Mouse (Mus musculus): ENCODE measurements around the gene Mllt3. TPM values are rescaled to one million over a fixed set of nuclear protein-coding genes. Genes with fewer than 3 reads are reported as not detected.

Gene Mllt3
- total RNA-seq, 2 experiments from 2014 or later, result 23.0 to 24.9 TPM

DNA sequence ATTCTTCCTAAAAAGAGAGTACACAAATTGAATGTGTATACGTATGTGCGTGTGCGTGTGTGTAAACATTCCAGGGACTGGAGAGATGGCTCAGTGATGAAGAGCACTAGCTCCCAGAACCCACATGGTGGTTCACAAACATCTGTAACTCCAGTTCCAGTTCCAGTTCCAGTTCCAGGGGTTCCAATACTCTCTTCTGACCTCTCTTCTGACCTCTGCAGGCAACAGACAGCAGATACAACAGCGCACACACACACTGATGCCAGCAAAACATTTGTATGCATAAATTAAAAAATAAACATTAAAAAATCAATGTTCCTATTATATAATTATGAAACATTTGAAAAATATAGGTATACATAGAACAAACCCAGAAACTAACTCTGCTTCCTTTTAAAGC is 258.6 kb downstream of the Mllt3 start:
- no peak for DNase-seq

DNA sequence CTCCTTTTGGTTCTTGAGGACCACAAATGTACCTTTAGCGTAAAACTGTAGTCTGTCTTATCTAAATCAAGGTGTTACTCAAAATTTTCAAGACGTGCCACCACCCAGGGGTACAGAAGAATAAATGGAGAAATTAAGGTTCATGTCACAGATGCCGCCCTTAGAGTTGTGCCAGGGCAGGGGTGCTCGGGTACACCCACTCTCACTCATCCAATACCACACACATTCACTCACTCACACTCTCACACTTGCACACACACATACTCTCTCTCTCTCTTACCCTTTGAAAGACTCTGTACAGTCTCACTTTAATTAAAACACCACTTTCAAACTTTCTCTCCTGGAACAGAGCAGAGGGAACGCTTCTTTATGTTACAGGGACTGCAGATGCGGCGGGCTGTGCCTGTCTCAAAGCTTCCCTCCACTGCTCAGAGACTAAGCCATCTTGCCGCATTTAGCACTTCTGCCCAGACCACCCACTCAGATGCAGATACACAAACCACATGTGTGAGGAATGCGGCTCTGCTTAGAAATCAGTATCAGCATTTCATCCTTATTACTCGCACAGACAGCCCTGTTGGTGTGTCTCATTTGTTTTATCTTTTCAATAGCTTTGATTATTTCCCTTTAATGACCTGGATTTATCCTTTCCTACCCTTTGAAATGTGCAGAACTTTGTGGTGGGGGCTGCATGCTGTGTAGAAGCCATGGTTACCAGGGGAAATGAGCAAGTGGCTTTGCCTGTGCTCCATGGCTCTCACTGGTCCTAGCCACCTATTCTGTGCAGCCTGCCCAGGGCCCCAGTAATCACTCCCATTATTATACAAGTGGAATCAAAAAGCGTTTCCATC is 265.2 kb downstream of the Mllt3 start:
- no peak for DNase-seq

DNA sequence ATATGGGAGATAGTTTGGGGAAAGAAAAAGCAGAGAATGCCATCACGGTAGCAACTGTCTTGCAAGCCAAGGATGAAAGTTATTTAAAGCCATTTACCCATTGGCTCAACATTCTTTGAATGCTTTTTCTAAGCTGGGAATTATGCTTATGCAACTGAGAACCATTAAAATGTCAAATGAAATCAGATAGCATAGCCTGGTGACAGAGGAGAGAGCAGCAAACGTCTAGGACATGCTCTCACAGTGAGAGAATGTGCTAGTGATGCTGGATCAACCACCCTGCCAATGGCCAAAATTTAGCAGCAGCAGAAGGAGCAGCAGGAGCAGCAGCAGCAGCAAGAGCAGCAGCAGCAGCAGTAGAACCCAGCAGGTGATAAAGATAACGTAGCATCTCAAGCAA is 267.4 kb downstream of the Mllt3 start:
- no peak for DNase-seq

DNA sequence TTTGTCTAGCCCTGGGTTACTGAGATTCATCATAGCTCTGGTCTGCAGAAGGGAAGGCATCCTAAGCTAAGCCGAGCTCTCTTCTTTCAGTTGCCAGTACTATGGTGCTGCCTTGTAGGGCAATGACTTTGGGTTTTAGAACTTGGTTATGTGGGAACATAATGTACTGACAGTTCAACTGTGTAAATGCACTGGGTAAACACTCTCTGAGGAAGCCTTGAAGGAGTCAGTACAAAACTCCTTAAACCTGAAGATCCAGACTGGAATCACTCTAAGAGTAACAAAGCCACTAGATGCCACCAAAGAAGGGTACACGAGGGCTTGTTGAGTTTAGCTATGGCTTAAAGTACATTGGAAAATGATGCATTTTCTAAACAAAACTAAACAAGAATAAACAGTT is 272.1 kb downstream of the Mllt3 start:
- no peak for DNase-seq

DNA sequence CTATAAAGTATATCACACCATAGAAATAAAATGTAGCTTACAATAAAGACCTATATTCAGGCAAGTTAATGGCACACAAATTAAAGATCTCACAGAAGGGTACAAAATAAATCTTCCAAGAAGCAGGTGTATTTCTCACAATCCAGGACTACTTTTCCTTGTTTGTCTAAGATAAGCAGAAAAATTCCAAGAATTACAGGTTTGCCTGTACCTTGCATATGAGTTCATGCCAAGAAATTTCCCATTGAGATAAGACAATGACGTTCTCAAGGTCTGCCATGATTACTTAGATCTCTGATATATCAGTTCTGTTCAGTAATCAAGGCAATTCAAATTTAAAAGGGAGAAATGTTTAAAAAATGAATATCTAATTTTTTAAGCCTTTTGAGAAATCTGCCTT is 272.9 kb downstream of the Mllt3 start:
- DNase-seq, result no peak

DNA sequence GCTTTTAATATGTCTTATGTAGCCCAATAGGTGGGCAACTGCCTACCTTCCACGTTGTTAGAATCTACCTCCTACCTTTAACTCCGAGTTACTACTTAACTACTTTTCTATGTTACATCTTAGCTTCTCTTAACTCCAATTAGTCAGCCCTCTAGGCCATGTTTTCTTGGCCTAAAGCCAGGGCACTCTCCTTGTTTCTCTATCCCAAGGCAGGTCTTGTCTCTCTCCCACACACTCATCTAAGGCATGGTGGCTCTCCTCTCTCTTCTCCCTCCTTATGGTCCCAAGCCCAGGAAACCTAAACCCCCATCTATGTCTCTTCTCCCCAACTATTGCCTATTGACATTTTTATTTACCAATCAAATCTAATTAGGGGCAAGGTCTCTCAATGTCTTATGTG is 273.5 kb downstream of the Mllt3 start:
- no peak for DNase-seq

DNA sequence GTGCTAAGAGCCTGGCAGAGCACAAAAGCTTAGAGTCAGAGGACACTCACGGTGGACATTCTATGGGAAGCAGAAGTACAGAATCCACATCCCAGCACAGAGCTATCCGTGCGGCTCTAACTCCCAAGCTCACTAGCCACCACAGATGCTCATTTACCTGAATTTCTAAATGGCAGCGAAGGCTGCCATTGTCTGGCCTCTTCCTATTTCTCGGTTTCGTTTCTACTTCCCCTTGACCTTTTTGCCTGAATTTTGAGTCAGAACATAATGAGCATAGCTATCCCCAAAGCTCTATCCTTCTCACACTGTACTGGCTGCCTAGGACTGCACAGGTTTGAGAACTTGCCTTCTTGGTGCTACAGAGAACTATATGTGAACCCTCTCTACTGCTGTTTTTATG is 274.1 kb downstream of the Mllt3 start:
- DNase-seq, result no peak

DNA sequence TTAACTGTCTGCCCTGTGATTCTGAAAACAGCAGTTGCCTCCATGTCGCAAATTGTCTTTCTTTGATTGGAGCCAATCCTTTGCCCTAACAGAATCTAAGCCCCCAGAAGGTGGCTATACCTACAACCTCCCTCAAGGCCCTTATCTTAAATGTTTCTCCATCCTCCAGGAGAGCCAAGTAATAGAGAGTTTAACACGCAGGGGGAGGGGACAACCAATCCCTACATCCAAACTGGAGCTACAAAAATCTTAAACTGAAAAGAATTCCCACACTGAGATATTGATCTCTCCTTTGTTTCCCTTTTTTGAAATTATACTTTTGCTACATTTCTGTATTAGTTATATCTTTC is 281.7 kb downstream of the Mllt3 start:
- no peak for DNase-seq

DNA sequence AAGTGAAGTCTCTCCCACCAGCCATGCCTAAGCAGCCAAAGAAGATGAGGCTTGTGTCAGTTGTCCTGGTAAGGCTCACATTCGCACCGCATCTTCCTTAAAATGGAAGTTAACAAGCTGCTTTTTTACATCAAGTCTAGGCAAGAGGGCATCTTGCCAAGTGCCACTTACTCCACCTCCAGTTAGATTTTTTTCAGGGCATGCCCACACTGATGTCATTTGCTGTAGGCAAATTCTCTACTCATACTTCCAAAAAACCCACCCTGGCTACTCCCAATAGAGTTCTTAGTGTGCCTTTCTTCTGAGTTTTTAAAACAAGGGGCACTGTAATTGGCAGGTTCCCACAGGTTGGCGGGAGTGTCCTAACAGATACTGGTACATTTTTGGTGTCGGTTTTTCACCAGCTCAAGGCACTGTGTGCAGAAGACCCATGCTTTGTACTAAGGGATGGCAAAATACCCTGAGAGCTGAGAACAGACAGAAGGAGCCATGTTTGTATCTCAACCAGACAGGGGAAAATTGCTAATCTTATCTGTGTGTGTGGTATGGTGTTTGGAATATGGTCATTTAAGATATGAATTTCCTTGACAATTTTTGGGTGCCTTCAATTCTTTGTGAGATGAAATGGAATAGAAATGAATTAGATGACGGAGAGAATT is 282.2 kb downstream of the Mllt3 start:
- DNase-seq, result no peak

DNA sequence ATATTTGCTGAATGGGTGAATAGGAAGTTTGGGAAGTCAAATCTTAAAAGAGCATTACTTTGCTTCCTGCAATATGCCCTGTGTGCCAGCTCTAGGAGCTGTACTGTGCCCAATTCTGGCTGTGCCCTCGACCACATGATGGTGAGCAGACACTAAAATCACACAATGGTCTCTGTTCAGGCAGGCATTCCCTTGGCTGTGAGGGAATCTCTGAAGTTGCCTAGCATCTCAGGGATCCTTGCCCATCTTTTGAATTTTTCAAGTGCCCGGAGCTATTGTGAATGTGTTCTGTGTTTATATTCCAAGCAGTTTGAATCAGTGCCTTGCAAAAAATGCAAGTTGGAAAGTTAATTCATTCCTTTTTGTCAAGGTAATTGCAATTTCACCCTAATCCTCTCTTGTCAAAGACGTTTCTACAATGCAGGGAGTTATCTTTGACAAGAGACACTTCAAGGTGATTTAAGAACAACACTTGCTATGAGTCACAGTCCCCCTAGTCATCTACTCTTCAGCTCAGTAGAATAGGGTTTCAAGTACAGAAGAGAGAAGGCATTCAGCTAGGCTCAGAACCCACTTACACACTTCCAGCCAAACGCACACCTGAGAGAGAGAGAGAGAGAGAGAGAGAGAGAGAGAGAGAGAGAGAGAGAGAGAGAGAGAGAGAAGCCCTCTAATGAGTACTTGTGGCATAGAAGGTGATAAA is 283.5 kb downstream of the Mllt3 start:
- DNase-seq, result no peak

DNA sequence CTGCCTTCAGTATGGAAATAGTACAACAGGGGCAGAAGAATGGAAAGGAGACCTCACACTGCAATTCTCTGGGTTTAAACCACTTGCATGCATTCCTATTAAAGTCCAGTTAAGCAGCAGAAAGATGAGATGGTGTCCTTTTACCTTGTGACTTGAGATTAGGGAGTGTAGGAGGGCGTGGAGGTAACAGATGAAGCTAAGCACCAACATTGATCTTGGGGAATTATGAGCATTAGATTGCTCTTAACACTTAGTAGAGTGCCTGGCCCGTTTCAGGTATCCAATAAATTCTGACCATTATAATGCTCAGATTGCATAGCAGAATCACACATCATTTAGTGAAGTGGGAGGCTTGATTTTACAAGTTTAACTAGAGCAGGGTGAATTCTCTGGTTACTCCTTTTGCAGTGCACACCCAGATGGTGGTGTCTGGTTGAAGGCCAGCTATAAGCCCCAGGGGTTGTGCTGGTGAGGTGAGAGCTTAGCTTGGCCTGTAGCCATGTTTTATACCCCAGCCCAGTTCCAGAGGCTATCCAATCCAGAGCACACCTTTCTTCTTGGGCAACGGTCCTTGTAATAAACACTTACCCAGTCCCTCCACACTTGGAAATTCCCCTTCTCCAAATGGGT is 288.0 kb downstream of the Mllt3 start:
- DNase-seq, result no peak

DNA sequence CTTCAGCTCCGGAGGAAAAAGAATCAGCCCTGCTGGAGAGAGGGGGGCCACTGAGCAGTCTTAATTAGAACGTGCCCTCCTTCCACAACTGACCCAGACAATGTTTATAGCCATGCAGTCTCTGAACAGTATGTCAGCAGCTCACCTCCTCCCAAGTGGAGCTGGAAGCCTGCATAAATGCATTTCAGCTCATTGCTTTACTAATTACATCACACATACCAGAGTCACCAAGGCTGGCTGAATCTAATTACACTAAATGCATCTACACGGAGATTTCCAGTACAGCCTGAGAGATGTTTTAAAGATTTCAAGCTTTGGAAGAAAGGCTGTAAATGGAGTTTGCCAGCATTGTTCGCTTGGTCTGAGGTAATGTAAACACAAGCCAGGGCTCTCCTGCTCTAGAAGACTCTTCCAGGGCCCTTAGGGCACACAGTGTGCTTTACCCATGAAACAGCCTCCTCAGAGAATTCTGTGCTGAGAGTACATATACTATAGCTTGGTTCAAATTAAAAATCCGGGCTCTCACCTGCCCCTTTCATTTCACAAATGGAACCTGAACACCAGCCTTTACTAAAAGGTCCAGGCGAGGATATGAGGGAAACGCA is 293.5 kb downstream of the Mllt3 start:
- no peak for DNase-seq

DNA sequence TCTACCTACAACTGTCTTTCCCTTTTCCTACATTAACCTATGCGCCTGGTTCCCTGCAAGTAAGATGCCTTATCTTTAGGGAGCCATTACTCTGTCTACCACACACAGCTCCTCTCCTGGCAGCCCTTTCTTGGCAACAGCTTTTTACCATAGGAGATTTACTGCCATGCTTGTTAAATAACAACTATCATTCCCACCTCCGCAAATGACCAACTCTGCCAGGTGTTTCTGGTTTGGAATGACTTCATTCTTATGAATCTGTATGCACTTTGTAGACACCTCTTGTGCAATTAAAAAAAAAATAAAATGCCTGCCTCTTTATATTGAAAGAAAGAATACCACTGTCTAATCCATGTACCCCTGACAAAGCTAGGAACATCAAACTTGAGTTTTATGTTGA is 294.1 kb downstream of the Mllt3 start:
- DNase-seq, result no peak

DNA sequence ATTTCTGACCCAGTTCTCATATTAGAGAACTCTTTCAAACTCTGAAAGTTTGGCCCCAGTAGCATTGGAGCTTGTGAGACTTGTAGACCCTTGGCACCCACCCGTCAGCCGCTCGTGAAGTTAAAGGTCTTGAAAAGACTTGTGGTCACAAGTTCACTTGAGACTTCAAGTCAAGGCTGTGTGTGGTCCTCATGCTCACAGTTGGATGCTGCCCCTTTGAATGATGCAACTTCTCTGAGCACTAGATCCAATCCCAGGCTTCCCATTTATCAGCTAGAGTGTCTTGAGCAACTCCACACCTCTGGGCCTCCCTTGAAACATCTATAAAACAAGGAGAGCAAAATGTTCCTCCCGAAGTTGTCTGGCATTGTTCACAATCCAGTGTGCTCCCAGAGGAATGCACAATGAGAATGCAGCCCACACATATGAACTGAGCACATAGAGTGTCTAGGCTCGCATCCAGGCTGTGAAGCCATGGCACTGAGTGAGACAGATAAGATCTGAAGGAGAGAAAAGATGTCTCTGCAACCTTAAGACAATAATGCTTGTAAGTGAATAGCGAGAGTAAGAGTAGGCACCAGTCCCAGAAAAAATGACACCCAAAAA is 295.9 kb downstream of the Mllt3 start:
- no peak for DNase-seq

DNA sequence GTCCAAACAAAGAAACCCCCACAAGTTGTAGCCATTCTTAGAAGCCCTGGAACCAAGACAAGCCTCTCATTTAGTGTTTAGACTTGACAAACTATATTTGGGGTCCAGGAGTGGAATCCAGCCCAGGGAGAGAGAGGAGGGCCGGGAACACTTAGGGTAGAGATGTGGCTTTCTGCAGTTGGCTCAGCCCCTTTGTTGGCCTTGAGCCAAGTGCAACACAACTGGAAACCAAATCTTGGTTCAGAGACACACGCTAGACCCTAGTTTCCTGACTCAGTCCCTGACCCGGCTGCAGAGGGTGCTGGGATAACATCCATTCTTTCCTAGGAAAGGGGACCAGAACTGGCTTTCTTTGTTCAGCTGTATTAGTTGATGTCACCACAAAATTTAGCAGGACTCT is 296.4 kb downstream of the Mllt3 start:
- DNase-seq, result no peak

DNA sequence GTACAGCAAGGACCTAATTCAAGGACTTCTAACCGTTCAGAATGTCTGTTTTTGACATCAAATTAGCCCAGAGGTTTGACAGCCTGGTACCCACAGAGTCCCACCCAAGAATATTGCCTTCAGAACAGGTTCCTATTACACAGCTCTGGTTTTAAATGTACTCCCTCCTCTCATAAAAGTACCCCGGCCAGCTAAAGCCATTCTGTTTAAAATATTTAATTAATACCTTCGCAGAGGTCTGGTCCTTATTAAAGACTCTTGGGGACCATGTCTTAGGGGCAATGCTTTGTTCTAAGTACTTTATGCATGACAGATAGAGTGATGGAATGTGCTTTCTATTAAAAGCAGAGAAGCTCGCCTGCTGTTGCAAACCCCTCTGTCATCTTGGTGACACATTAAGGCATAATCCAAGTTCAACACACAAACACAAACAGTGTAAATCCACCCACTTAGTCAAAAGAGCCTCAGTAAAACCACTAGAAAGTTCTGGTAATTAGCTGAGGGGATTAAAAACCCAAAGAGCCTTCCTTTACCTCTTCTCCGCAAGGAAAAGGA is 302.0 kb downstream of the Mllt3 start:
- DNase-seq, result no peak

DNA sequence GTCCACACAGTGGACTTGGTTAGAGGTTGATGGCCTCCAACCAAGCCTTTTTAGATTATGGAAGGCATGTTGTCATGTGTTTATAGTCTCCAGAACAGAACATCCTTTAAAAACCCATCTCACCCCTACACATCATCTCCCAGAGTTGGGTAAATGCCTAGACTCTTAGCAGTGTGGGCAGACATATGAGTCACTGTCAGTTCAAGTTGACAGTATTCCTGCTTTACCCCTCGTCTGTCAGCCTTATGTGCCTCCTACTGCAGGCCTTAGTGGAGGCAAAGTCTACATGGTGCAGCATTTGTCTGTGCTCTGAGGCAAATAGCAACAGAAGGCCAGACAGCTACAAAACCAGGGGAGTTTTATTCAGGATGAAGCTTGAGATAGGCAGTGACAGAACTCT is 304.6 kb downstream of the Mllt3 start:
- no peak for DNase-seq

DNA sequence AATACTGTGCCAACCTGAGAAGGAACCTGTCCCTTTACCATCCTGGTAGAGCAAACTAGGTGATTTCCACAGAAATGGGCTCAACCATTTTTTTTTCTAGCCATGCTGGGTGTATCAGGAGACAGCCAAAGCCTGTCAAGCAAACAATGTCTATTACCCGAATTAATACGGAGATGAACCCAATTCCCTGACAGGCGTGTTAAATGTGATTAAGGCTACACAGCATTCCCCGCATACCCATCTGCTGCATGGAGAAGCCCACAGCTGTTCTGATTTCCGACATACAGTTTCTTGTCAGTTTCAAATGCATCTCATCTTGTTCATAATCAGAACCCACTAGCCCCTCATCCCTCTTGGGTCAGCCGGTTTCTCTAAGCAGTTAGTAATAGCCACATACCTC is 309.7 kb downstream of the Mllt3 start:
- DNase-seq, result no peak
